Mouse (Mus musculus): ENCODE results near the gene Nlrc5. TPM values are rescaled to one million over a fixed set of nuclear protein-coding genes. Genes with fewer than 3 reads are reported as not detected.

The Nlrc5 gene
- polyA plus RNA-seq, 1 experiment, result 0.82 TPM

GRCm38 (mm10) chr8:94532525-94532872, 98.3 kb downstream of the Nlrc5 start:
- Histone ChIP-seq H3K4me1 (ENCODE audit: control insufficient read depth, insufficient read depth, low read length) (no peaks in the 10 kb centered on the region), H3K9ac (ENCODE audit: low read depth, poor library complexity, severe bottlenecking) (peak overlapping the region; percentile 85), H3K36me3 (ENCODE audit: control insufficient read depth, insufficient read depth, low read length, poor library complexity, severe bottlenecking) (no peaks in the 10 kb centered on the region), H3K4me3 (ENCODE audit: low read depth, low read length) (peak overlapping the region; percentile 56), H3K27ac (ENCODE audit: insufficient read depth, low read length) (no peak overlapping the region), H3K27me3 (ENCODE audit: control insufficient read depth, insufficient read depth, low read length, poor library complexity, severe bottlenecking) (peaks cover 19% of the 10 kb centered on the region), H3K9me3 (replicated peaks; ENCODE audit: control insufficient read depth, insufficient read depth, low read length, poor library complexity, severe bottlenecking) (no peaks in the 10 kb centered on the region)
- TF ChIP-seq POLR2A (IDR thresholded peaks at IDR 0.05; ENCODE audit: insufficient read depth, low read length), result no peak

- H3K36me3 ChIP-seq (ENCODE audit: control insufficient read depth, insufficient read depth, low read length, poor library complexity, severe bottlenecking), result no peaks in the 10 kb centered on the region
- peak within 1 kb of the TSS; percentile 85 for H3K9ac ChIP-seq (ENCODE audit: low read depth, poor library complexity, severe bottlenecking)
- H3K27ac ChIP-seq (ENCODE audit: insufficient read depth, low read length), result no peak within 1 kb of the TSS
- H3K4me1 ChIP-seq (ENCODE audit: control insufficient read depth, insufficient read depth, low read length), result no peaks in the 10 kb centered on the region
- H3K4me3 ChIP-seq (ENCODE audit: low read depth, low read length), result peak within 1 kb of the TSS; percentile 56
- TF ChIP-seq POLR2A (IDR thresholded peaks at IDR 0.05; ENCODE audit: insufficient read depth, low read length) (no peak), EP300 (IDR thresholded peaks at IDR 0.05; ENCODE audit: insufficient read depth, low read depth, low read length) (no peak), CTCF (IDR thresholded peaks at IDR 0.05; ENCODE audit: low read depth, low read length) (no peak)
- H3K9me3 ChIP-seq (replicated peaks; ENCODE audit: control insufficient read depth, insufficient read depth, low read length, poor library complexity, severe bottlenecking), result no peaks in the 10 kb centered on the region
- H3K27me3 ChIP-seq (ENCODE audit: control insufficient read depth, insufficient read depth, low read length, poor library complexity, severe bottlenecking), result peaks cover 19% of the 10 kb centered on the region
Measured at GRCm38 (mm10) chr8:94532873-94533671, 98.9 kb downstream of the Nlrc5 start, which contains the start of gene Cpne2. Cpne2 (plus strand) TSS chr8:94532990.

GRCm38 (mm10) chr8:94534612-94535011, 100.5 kb downstream of the Nlrc5 start:
- Histone ChIP-seq H3K9me3 (replicated peaks; ENCODE audit: control insufficient read depth, insufficient read depth, low read length, poor library complexity, severe bottlenecking) (no peaks in the 10 kb centered on the region), H3K36me3 (ENCODE audit: control insufficient read depth, insufficient read depth, low read length, poor library complexity, severe bottlenecking) (no peaks in the 10 kb centered on the region), H3K4me3 (ENCODE audit: low read depth, low read length) (no peak overlapping the region), H3K27me3 (ENCODE audit: control insufficient read depth, insufficient read depth, low read length, poor library complexity, severe bottlenecking) (peaks cover 19% of the 10 kb centered on the region), H3K27ac (ENCODE audit: insufficient read depth, low read length) (no peak overlapping the region), H3K9ac (ENCODE audit: low read depth, poor library complexity, severe bottlenecking) (no peak overlapping the region), H3K4me1 (ENCODE audit: control insufficient read depth, insufficient read depth, low read length) (no peaks in the 10 kb centered on the region)
- TF ChIP-seq EP300 (IDR thresholded peaks at IDR 0.05; ENCODE audit: insufficient read depth, low read depth, low read length) (no peak), CTCF (IDR thresholded peaks at IDR 0.05; ENCODE audit: low read depth, low read length) (no peak), POLR2A (IDR thresholded peaks at IDR 0.05; ENCODE audit: insufficient read depth, low read length) (no peak)

GRCm38 (mm10) chr8:94535631-94536030, 101.5 kb downstream of the Nlrc5 start:
- Histone ChIP-seq H3K27ac (ENCODE audit: insufficient read depth, low read length) (no peak overlapping the region), H3K9ac (ENCODE audit: low read depth, poor library complexity, severe bottlenecking) (no peak overlapping the region), H3K4me1 (ENCODE audit: control insufficient read depth, insufficient read depth, low read length) (no peaks in the 10 kb centered on the region), H3K27me3 (ENCODE audit: control insufficient read depth, insufficient read depth, low read length, poor library complexity, severe bottlenecking) (peaks cover 19% of the 10 kb centered on the region), H3K9me3 (replicated peaks; ENCODE audit: control insufficient read depth, insufficient read depth, low read length, poor library complexity, severe bottlenecking) (no peaks in the 10 kb centered on the region), H3K4me3 (ENCODE audit: low read depth, low read length) (no peak overlapping the region), H3K36me3 (ENCODE audit: control insufficient read depth, insufficient read depth, low read length, poor library complexity, severe bottlenecking) (no peaks in the 10 kb centered on the region)
- TF ChIP-seq CTCF (IDR thresholded peaks at IDR 0.05; ENCODE audit: low read depth, low read length) (no peak), POLR2A (IDR thresholded peaks at IDR 0.05; ENCODE audit: insufficient read depth, low read length) (no peak), EP300 (IDR thresholded peaks at IDR 0.05; ENCODE audit: insufficient read depth, low read depth, low read length) (no peak)

GRCm38 (mm10) chr8:94537456-94537855, 103.3 kb downstream of the Nlrc5 start:
- no peak overlapping the region for H3K4me3 ChIP-seq (ENCODE audit: low read depth, low read length)
- no peak overlapping the region for H3K9ac ChIP-seq (ENCODE audit: low read depth, poor library complexity, severe bottlenecking)
- no peak overlapping the region for H3K27ac ChIP-seq (ENCODE audit: insufficient read depth, low read length)
- no peaks in the 10 kb centered on the region for H3K4me1 ChIP-seq (ENCODE audit: control insufficient read depth, insufficient read depth, low read length)
- H3K9me3 ChIP-seq (replicated peaks; ENCODE audit: control insufficient read depth, insufficient read depth, low read length, poor library complexity, severe bottlenecking), result no peaks in the 10 kb centered on the region
- TF ChIP-seq EP300 (IDR thresholded peaks at IDR 0.05; ENCODE audit: insufficient read depth, low read depth, low read length), result no peak
- H3K36me3 ChIP-seq (ENCODE audit: control insufficient read depth, insufficient read depth, low read length, poor library complexity, severe bottlenecking), result no peaks in the 10 kb centered on the region
- peaks cover 14% of the 10 kb centered on the region for H3K27me3 ChIP-seq (ENCODE audit: control insufficient read depth, insufficient read depth, low read length, poor library complexity, severe bottlenecking)

GRCm38 (mm10) chr8:94540025-94540424, 105.9 kb downstream of the Nlrc5 start:
- Histone ChIP-seq H3K27ac (ENCODE audit: insufficient read depth, low read length) (no peak overlapping the region), H3K36me3 (ENCODE audit: control insufficient read depth, insufficient read depth, low read length, poor library complexity, severe bottlenecking) (no peaks in the 10 kb centered on the region), H3K9ac (ENCODE audit: low read depth, poor library complexity, severe bottlenecking) (no peak overlapping the region), H3K4me3 (ENCODE audit: low read depth, low read length) (no peak overlapping the region), H3K4me1 (ENCODE audit: control insufficient read depth, insufficient read depth, low read length) (no peaks in the 10 kb centered on the region), H3K27me3 (ENCODE audit: control insufficient read depth, insufficient read depth, low read length, poor library complexity, severe bottlenecking) (no peaks in the 10 kb centered on the region), H3K9me3 (replicated peaks; ENCODE audit: control insufficient read depth, insufficient read depth, low read length, poor library complexity, severe bottlenecking) (no peaks in the 10 kb centered on the region)
- TF ChIP-seq EP300 (IDR thresholded peaks at IDR 0.05; ENCODE audit: insufficient read depth, low read depth, low read length), result no peak
- TF ChIP-seq POLR2A (IDR thresholded peaks at IDR 0.05; ENCODE audit: insufficient read depth, low read length), result no peak
- TF ChIP-seq CTCF (IDR thresholded peaks at IDR 0.05; ENCODE audit: low read depth, low read length), result no peak
